Mouse (Mus musculus) midbrain, embryonic 12.5 days (tissue): ENCODE results near the gene Tmub1. TPM values are rescaled to one million over a fixed set of nuclear protein-coding genes. Genes with fewer than 3 reads are reported as not detected.
A peak's percentile ranks its signal among the peaks of the same experiment; 100 is the strongest.

Experiments used
- ATAC-seq: fragments of 200-750 bp; cut with Nextera tagmentation; 2 replicates; pipeline ENCODE4 v1.8.0; 2017; ENCODE audit warnings: low read depth, moderate TSS enrichment, moderate library complexity; ENCODE audit not compliant: low FRiP score
- H3K27ac ChIP-seq: fragments of 300-500 bp; sonication (generic); replicated peaks from 2 replicates; pipeline ENCODE4 v1.5.1; 2016; ENCODE audit warnings: mild to moderate bottlenecking
- H3K27me3 ChIP-seq: fragments of 300-500 bp; sonication (generic); 2 replicates; pipeline ENCODE4 v1.6.1; 2016; ENCODE audit warnings: mild to moderate bottlenecking
- H3K36me3 ChIP-seq: fragments of 300-500 bp; sonication (generic); 2 replicates; pipeline ENCODE4 v1.6.1; 2016
- H3K4me1 ChIP-seq: fragments of 300-500 bp; sonication (generic); 2 replicates; pipeline ENCODE4 v1.6.1; 2016
- H3K4me2 ChIP-seq: fragments of 300-500 bp; sonication (generic); replicated peaks from 2 replicates; pipeline ENCODE4 v1.6.1; 2016; ENCODE audit warnings: mild to moderate bottlenecking, moderate library complexity
- H3K4me3 ChIP-seq: fragments of 300-500 bp; sonication (generic); 2 replicates; pipeline ENCODE4 v1.5.1; 2016; ENCODE audit warnings: mild to moderate bottlenecking
- H3K9ac ChIP-seq: fragments of 300-500 bp; sonication (generic); replicated peaks from 2 replicates; pipeline ENCODE4 v1.6.1; 2016; ENCODE audit warnings: mild to moderate bottlenecking, moderate library complexity
- H3K9me3 ChIP-seq: fragments of 300-500 bp; sonication (generic); 2 replicates; pipeline ENCODE4 v1.6.1; 2016; ENCODE audit warnings: mild to moderate bottlenecking
- WGBS: fragments of 180-500 bp; shearing (Covaris S2); methylation state at CpG from one replicate; pipeline ENCODE4 v1.1.7; 2016; 5-methylcytosine and 5-hydroxymethylcytosine counted together
- polyA plus RNA-seq: library from polyadenylated mRNA; unstranded; fragments of >200 nt; fragmentation: Nextera tagmentation; extraction: Ambion mirVana; gene quantifications from 2 replicates; pipeline ENCODE4 v1.2.1, GENCODE M21; 2016

The Tmub1 gene
- polyA plus RNA-seq, 1 experiment from 2014 or later = 35.4 TPM

GRCm38 (mm10) chr5:24428596-24428995 is 19.1 kb downstream of the Tmub1 start:
- 15% methylated on average over 8 of the region's 9 CpGs for WGBS
- no peak for ATAC-seq
- H3K27me3 ChIP-seq = peaks cover 22% of the 10 kb centered on the region
- peak overlapping the region; percentile 85; the same call in 1 of the 2 replicates for H3K4me2 ChIP-seq
- 0 out of 2 replicates have a peak overlapping the region, but pooled peaks have one; percentile 4 for H3K9ac ChIP-seq
- no peaks in the 10 kb centered on the region for H3K9me3 ChIP-seq
- no peak overlapping the region for H3K4me3 ChIP-seq
- H3K4me1 ChIP-seq = peaks cover 44% of the 10 kb centered on the region
- H3K36me3 ChIP-seq = peaks cover 46% of the 10 kb centered on the region
- peak overlapping the region; percentile 26; the same call in 1 of the 2 replicates for H3K27ac ChIP-seq

- 0 out of 2 replicates have a peak overlapping the region, but pooled peaks have one; percentile 4 for H3K9ac ChIP-seq
- peak overlapping the region; percentile 85 for H3K4me2 ChIP-seq
- H3K27me3 ChIP-seq = peaks cover 22% of the 10 kb centered on the region
- WGBS = 8% methylated on average over 14 of the region's 15 CpGs
- peaks cover 45% of the 10 kb centered on the region for H3K4me1 ChIP-seq
- 0 out of 2 replicates have a peak overlapping the region, but pooled peaks have one; percentile 4 for H3K4me3 ChIP-seq
- no peaks in the 10 kb centered on the region for H3K9me3 ChIP-seq
- H3K36me3 ChIP-seq = peaks cover 40% of the 10 kb centered on the region
- H3K27ac ChIP-seq = peak overlapping the region; percentile 26; the same call in 1 of the 2 replicates
- no peak for ATAC-seq
Observed at GRCm38 (mm10) chr5:24427981-24428402, 19.7 kb downstream of the Tmub1 start.

- H3K27me3 ChIP-seq = peaks cover 22% of the 10 kb centered on the region
- H3K9ac ChIP-seq = peak overlapping the region; percentile 64
- no peaks in the 10 kb centered on the region for H3K9me3 ChIP-seq
- H3K27ac ChIP-seq = no peak overlapping the region
- 15% methylated on average over 12 of the region's 12 CpGs for WGBS
- peaks cover 52% of the 10 kb centered on the region for H3K4me1 ChIP-seq
- no peak for ATAC-seq
- peak overlapping the region; percentile 85 for H3K4me2 ChIP-seq
- H3K4me3 ChIP-seq = 0 out of 2 replicates have a peak overlapping the region, but pooled peaks have one; percentile 1
- peaks cover 33% of the 10 kb centered on the region for H3K36me3 ChIP-seq
Observed at GRCm38 (mm10) chr5:24427285-24427633, 20.4 kb downstream of the Tmub1 start.

GRCm38 (mm10) chr5:24426556-24427284 is 20.9 kb downstream of the Tmub1 start:
- peak overlapping the region; percentile 64 for H3K9ac ChIP-seq
- WGBS = 9% methylated on average over 9 of the region's 9 CpGs
- H3K4me1 ChIP-seq = peaks cover 55% of the 10 kb centered on the region
- ATAC-seq = no peak
- H3K27ac ChIP-seq = no peak overlapping the region
- H3K36me3 ChIP-seq = peaks cover 28% of the 10 kb centered on the region
- peak overlapping the region; percentile 62 for H3K4me3 ChIP-seq
- H3K27me3 ChIP-seq = peaks cover 22% of the 10 kb centered on the region
- H3K4me2 ChIP-seq = peak overlapping the region; percentile 85
- no peaks in the 10 kb centered on the region for H3K9me3 ChIP-seq

- peaks cover 55% of the 10 kb centered on the region for H3K4me1 ChIP-seq
- peak overlapping the region; percentile 91 for H3K27ac ChIP-seq
- WGBS = 1% methylated on average over 10 of the region's 10 CpGs
- H3K9me3 ChIP-seq = no peaks in the 10 kb centered on the region
- H3K27me3 ChIP-seq = peaks cover 22% of the 10 kb centered on the region
- peak overlapping the region; percentile 62 for H3K4me3 ChIP-seq
- no peak for ATAC-seq
- H3K9ac ChIP-seq = peak overlapping the region; percentile 64
- peak overlapping the region; percentile 85 for H3K4me2 ChIP-seq
- H3K36me3 ChIP-seq = peaks cover 26% of the 10 kb centered on the region
Observed at GRCm38 (mm10) chr5:24426037-24426432, 21.6 kb downstream of the Tmub1 start.

- H3K4me3 ChIP-seq = peak overlapping the region; percentile 62
- H3K9ac ChIP-seq = peak overlapping the region; percentile 64
- H3K4me2 ChIP-seq = peak overlapping the region; percentile 85
- peaks cover 22% of the 10 kb centered on the region for H3K27me3 ChIP-seq
- H3K27ac ChIP-seq = peak overlapping the region; percentile 91
- H3K36me3 ChIP-seq = peaks cover 22% of the 10 kb centered on the region
- no peak for ATAC-seq
- peaks cover 55% of the 10 kb centered on the region for H3K4me1 ChIP-seq
- 0% methylated on average over 25 of the region's 30 CpGs for WGBS
- no peaks in the 10 kb centered on the region for H3K9me3 ChIP-seq
Observed at GRCm38 (mm10) chr5:24425421-24426036, 22.1 kb downstream of the Tmub1 start.

- H3K4me1 ChIP-seq = peaks cover 55% of the 10 kb centered on the region
- H3K9ac ChIP-seq = peak overlapping the region; percentile 64
- H3K9me3 ChIP-seq = no peaks in the 10 kb centered on the region
- peak overlapping the region; percentile 85 for H3K4me2 ChIP-seq
- H3K27ac ChIP-seq = peak overlapping the region; percentile 91
- peak overlapping the region; percentile 62 for H3K4me3 ChIP-seq
- peaks cover 22% of the 10 kb centered on the region for H3K36me3 ChIP-seq
- under 1% methylated on average over 40 of the region's 60 CpGs for WGBS
- ATAC-seq = no peak
- H3K27me3 ChIP-seq = peaks cover 22% of the 10 kb centered on the region
Observed at GRCm38 (mm10) chr5:24424861-24425411, 22.7 kb downstream of the Tmub1 start.

- Histone ChIP-seq H3K9me3 (no peaks in the 10 kb centered on the region), H3K4me3 (peak overlapping the region; percentile 62), H3K27me3 (peaks cover 22% of the 10 kb centered on the region), H3K27ac (peak overlapping the region; percentile 91), H3K36me3 (peaks cover 22% of the 10 kb centered on the region), H3K4me1 (peaks cover 55% of the 10 kb centered on the region), H3K9ac (peak overlapping the region; percentile 64), H3K4me2 (peak overlapping the region; percentile 85)
- no peak; the same call in none of the 2 replicates for ATAC-seq
- 16% methylated on average over 21 of the region's 21 CpGs for WGBS
Observed at GRCm38 (mm10) chr5:24424004-24424781, 23.5 kb downstream of the Tmub1 start.

GRCm38 (mm10) chr5:24423129-24424003 is 24.3 kb downstream of the Tmub1 start, which contains the start of the genes Cdk5 and Slc4a2:
TSS of gene Cdk5 (minus strand) at chr5:24423530.
TSS of gene Slc4a2 (plus strand) at chr5:24423837.
- WGBS = under 1% methylated on average over 46 of the region's 46 CpGs
- peak within 1 kb of the TSS; percentile 85 for H3K4me2 ChIP-seq
- peaks cover 50% of the 10 kb centered on the region for H3K4me1 ChIP-seq
- H3K4me3 ChIP-seq = peak within 1 kb of the TSS; percentile 62
- H3K9me3 ChIP-seq = no peaks in the 10 kb centered on the region
- H3K9ac ChIP-seq = peak within 1 kb of the TSS; percentile 75
- H3K36me3 ChIP-seq = peaks cover 26% of the 10 kb centered on the region
- ATAC-seq = peak; percentile 92
- H3K27me3 ChIP-seq = peaks cover 17% of the 10 kb centered on the region
- H3K27ac ChIP-seq = peak within 1 kb of the TSS; percentile 91

GRCm38 (mm10) chr5:24420381-24420780 is 27.3 kb downstream of the Tmub1 start:
- Histone ChIP-seq H3K4me3 (no peak overlapping the region), H3K36me3 (peaks cover 26% of the 10 kb centered on the region), H3K4me1 (peaks cover 29% of the 10 kb centered on the region), H3K27me3 (no peaks in the 10 kb centered on the region), H3K9me3 (no peaks in the 10 kb centered on the region), H3K9ac (no peak overlapping the region), H3K4me2 (no peak overlapping the region), H3K27ac (no peak overlapping the region)
- no peak for ATAC-seq
- WGBS = 90% methylated on average over 9 of the region's 9 CpGs
